Mouse (Mus musculus): ENCODE data around the gene Smad1.

DNA sequence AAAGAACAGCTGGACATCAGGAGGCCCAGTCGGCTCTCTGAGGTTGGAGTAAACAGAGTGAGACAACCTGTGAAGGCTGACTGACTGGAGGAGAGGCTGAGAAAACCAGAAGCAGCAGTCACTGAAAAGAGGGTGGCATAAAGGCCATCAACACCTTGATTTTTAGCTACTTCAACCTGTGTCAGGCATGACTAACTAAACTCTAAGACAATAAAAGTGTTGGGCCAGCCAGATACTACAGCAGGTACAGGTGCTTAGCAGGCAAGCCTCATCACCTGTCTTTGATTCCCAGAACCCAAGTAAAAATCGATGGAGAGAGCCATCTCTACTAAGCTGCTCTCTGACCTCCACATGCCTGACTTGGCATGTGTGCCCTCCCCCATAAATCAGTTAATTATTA, 110.6 kb downstream of the Smad1 start:
- no peak for TF ChIP-seq CTCF (IDR thresholded peaks at IDR 0.05; ENCODE audit: borderline replicate concordance, insufficient read depth, low read depth, low read length)
- no peak for TF ChIP-seq POLR2A (IDR thresholded peaks at IDR 0.05; ENCODE audit: borderline replicate concordance, insufficient read depth, low read length)
